In genomic region chr4:89527326-89527725, GRCm38 (mm10) we compare ENCODE assay signal across 14 mouse cellular contexts.
"Had no signal": no experiment of that assay in that cellular context is flagged by ENCODE, and none has a peak within 500 bp of the region (broad histone marks: within the 10 kb centered on the region; RNA-seq: fewer than 3 reads in every experiment).

No protein-coding gene starts in this region.

- H3K36me3 ChIP-seq: kidney, embryonic 15.5 days; liver, embryonic 13.5 days; lung, embryonic 15.5 days had no signal

- H3K4me3 ChIP-seq: kidney, embryonic 15.5 days; left cerebral cortex, adult 2 months; liver, embryonic 13.5 days; lung, embryonic 15.5 days had no signal

- H3K27ac ChIP-seq: kidney, embryonic 15.5 days; left cerebral cortex, adult 2 months; liver, embryonic 13.5 days; lung, embryonic 15.5 days had no signal

- H3K4me2 ChIP-seq: kidney, embryonic 15.5 days; liver, embryonic 13.5 days; lung, embryonic 15.5 days; midbrain, embryonic 11.5 days had no signal

- DNase-seq: kidney, adult 11 months; kidney, adult 8-10 months; kidney, postnatal 10 days; kidney, postnatal 36 days; layer of hippocampus, postnatal 36 days; liver, embryonic 13.5 days; midbrain, embryonic 14.5 days; thymus, adult 2 months; thymus, postnatal 14 days; thymus, postnatal 4 days had no signal

- H3K9me3 ChIP-seq: kidney, embryonic 15.5 days; liver, embryonic 13.5 days; lung, embryonic 15.5 days had no signal

- H3K9ac ChIP-seq: kidney, embryonic 15.5 days; liver, embryonic 13.5 days; lung, embryonic 15.5 days had no signal
